Mouse (Mus musculus) bone marrow, adult 2 months (tissue): ENCODE measurements at regions not wholly inside any gene's neighbourhood (a gene's known extent, or its start where the extent isn't known, plus 50 kb on each side); places are given as distances from the start of the nearest gene placed in this dataset.

Source experiments
- CTCF ChIP-seq: fragments of 200-500 bp; IDR thresholded peaks from 2 replicates; pipeline ENCODE4 v1.5.1; 2011; ENCODE audit warnings: low read length, control low read depth; ENCODE audit not compliant: control insufficient read depth, insufficient read depth
- POLR2A ChIP-seq: fragments of 200-500 bp; IDR thresholded peaks from 2 replicates; pipeline ENCODE4 v1.6.1; 2011; ENCODE audit warnings: low read depth, mild to moderate bottlenecking, control low read depth, low read length, borderline replicate concordance; ENCODE audit not compliant: control insufficient read depth

- TF ChIP-seq POLR2A: no peak
- no peak for TF ChIP-seq CTCF
Observed at GRCm38 (mm10) chr13:31254744-31255143, 280.7 kb downstream of the Gm5447 start.
